Mouse (Mus musculus) urinary bladder, adult 18-20 months (tissue): Measurements from ENCODE around the gene Vmn2r88.
"Not testable (repeated sequence)": the region's sequence is repeated elsewhere in the genome, so short reads cannot be mapped to it uniquely, and the experiment has no call there.

Experiments
- DNase-seq, 2 experiments: peaks; one replicate each; pipeline ENCODE4 v3.0.0; 2022; ENCODE audit warnings: low spot score in 2 of 2, mixed read lengths in 2 of 2

Gene Vmn2r88

GRCm38 (mm10) chr14:51410520-51410919 is at the start of gene Vmn2r88:
Vmn2r88 (plus strand) TSS chr14:51410820.
- DNase-seq: no peak

- DNase-seq: no peak
Observed at GRCm38 (mm10) chr14:51361456-51361855, 49.2 kb upstream of the Vmn2r88 start, which contains the start of gene Gm7247. Gm7247 (plus strand) TSS chr14:51361756.

- DNase-seq: no peak
Observed at GRCm38 (mm10) chr14:51382805-51383204, 27.8 kb upstream of the Vmn2r88 start.

- no peak for DNase-seq
Observed at GRCm38 (mm10) chr14:51384351-51384750, 26.3 kb upstream of the Vmn2r88 start.

- no peak for DNase-seq
Observed at GRCm38 (mm10) chr14:51385741-51386140, 24.9 kb upstream of the Vmn2r88 start.

- no peak for DNase-seq
Observed at GRCm38 (mm10) chr14:51387768-51388167, 22.9 kb upstream of the Vmn2r88 start.

- no peak for DNase-seq
Observed at GRCm38 (mm10) chr14:51388222-51388621, 22.4 kb upstream of the Vmn2r88 start.

GRCm38 (mm10) chr14:51423885-51424284 is 13.3 kb downstream of the Vmn2r88 start:
- no peak for DNase-seq

GRCm38 (mm10) chr14:51430138-51430537 is 19.5 kb downstream of the Vmn2r88 start:
- DNase-seq: not testable (repeated sequence)

- DNase-seq: no peak
Observed at GRCm38 (mm10) chr14:51434546-51434945, 23.9 kb downstream of the Vmn2r88 start.

GRCm38 (mm10) chr14:51435020-51435419 is 24.4 kb downstream of the Vmn2r88 start:
- DNase-seq: no peak

GRCm38 (mm10) chr14:51438955-51439354 is 28.3 kb downstream of the Vmn2r88 start:
- no peak for DNase-seq

- DNase-seq: not testable (repeated sequence)
Observed at GRCm38 (mm10) chr14:51451557-51451956, 40.9 kb downstream of the Vmn2r88 start, which contains the start of gene Vmn2r89. Vmn2r89 (plus strand) TSS chr14:51451857.
